Mouse (Mus musculus) adrenal gland, postnatal 10 days (tissue): ENCODE results near the gene Igsf9b. TPM values are rescaled to one million over a fixed set of nuclear protein-coding genes. Genes with fewer than 3 reads are reported as not detected.

ENCODE experiments used
- DNase-seq: peaks from one replicate; pipeline ENCODE4 v3.0.0; 2021; ENCODE audit warnings: mixed read lengths
- long read RNA-seq, 2 experiments: library from polyadenylated mRNA; stranded (forward); transcript quantifications; one replicate each; pipeline ENCODE4 v2.0.0; 2021
- total RNA-seq, 2 experiments: library from RNA; stranded (reverse); gene quantifications; 2 replicates each; pipeline ENCODE4 v1.2.3; 2021

The Igsf9b gene
- total RNA-seq = 1 to 10 TPM; 3.6 to 6.8 TPM
- long read RNA-seq, experiment 1, partial matches to known transcripts = 0 of 1 reads
- long read RNA-seq, experiment 1, other reads (novel, unspliced or antisense) = 1 of 1 reads
- long read RNA-seq, experiment 2 = 0 reads

DNA sequence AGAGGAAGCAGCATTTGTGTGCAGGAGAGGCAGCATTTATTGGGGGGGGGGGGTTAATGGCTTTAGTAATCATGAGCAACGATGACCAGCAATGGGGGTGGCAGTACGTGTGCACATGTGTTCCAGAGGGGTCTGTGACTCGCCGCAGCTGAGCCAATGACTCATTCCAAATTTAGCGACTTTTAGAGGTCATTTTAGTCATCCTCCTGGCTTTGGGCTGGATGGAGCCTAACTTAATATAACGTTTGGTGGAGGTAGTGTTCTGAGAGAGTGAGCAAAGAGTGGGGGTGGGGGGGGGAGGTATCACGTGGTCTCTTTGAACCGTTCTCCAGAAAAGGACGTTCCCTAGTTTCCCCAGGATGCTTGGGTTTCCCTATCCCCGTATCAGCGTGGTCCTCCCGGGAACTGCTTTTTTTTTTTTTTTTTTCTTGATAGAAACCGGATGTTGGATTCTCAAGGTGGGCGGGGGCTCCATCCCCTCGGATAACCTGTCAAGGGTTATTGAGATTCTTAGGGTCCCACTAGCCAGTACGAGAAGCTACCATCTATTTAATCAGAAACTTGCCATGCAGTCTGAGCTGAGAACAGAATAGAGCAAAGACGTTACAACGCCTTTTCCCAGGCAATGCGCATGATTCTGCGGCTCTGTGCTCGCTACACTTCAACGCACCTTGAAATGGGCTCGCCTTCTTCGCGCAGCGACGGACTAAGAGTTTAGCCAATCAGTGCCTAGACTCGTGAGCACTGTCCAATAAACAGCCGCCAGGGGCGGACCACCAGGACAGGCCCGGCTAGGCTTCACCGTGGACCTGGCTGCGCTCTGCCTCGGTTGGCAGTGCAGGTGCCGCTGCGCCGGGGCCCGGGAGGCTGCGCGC, at the start of gene Igsf9b:
Gene Igsf9b (plus strand): TSS at position 794 of the 875 bp plus-strand sequence.
- peak; percentile 93 for DNase-seq

DNA sequence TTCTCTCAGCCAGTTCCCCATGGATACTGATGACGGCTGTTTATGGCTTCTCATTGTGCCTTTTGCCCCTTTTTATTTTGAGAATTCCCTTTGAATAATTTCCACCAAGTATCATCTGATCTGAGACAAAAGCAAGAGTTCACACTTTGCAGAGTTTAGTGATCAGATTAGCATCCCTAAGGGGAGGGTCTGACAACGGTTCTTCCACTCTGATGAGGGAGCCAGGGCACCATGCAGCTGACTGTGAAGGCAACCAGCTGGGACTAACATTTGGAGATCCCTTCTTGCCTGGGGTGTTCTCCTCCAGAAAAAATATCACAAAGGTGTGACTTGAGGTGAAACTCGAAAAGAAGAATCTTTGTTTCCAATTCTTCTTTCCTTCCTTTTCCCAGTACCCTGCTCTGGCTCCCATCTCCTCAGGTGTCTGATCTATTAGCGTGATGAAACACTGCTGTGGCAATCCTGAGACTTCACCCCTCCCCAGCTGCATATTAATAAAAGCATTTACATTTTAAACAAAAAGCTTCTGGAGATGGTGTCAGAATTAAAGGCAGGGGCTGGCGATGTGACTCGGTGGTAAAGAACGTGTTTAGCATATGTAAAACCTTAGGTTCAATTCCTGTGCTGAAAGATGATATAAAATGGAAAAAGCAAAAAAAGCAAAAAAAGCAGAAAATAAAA, 46.8 kb upstream of the Igsf9b start:
- DNase-seq = no peak

DNA sequence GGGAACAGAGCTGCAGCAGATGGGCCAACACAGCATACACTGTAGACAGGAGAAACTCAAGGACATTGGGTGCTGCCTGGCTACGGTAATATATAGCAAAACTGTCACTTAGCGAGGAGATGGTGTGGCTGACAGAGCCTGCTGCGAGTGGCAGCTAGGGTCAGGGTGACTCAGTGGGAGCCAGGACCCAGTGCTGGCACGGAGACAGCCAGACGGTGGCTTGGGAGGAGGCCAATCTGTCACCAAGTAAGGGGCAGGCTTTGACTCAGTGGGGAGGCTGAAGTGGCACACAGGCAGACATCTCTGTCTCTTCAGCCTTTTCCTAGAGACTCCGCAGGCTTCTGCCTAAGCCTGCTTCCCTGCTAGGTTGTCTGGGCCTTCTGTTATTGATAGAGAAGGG, 42.5 kb upstream of the Igsf9b start:
- DNase-seq = peak; percentile 89

- no peak for DNase-seq
These were observed 38.5 kb upstream of the Igsf9b start for GRCm38 (mm10) chr9:27260378-27260947.

DNA sequence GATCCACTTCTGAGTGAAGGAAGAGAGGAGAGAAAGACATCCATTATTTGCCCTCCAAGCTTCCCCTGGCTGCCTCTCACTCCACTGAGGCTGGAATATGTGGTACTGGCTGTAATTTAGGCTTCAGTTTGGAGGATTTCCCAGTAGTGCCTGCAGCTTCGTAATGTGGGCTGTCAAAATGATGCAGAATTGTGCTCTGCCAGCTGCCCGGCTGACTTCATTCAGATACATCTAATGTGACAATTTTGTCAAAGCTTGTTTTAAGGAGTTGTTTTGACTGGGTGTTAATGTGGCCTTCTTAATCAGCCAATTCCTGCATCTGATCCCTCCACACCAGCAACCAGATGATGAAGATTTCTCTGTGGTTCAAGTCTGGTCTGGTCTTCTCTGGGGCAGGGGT, 37.1 kb upstream of the Igsf9b start:
- no peak for DNase-seq

- DNase-seq = no peak
These were observed 34.0 kb upstream of the Igsf9b start for GRCm38 (mm10) chr9:27265009-27265408.

- no peak for DNase-seq
These were observed 31.1 kb upstream of the Igsf9b start for GRCm38 (mm10) chr9:27267878-27268277.

DNA sequence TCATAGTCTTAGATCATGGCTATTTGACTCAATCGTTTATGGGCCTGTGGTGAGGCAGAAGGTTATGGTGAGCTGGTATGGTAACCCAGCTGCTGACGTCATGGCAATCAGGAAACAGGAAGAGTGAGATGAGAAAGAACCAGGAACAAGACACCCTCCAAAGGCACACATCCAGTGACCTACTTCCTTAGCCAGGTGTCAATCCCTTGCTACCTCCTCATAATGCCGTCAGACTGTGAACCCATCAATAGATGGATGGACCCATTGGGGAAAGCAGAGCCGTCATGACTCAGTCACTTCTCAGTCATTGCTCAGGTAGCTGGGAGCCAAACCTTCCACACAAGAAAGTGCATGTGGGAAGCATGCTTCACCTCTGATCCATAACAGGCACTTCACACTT, 30.5 kb upstream of the Igsf9b start:
- no peak for DNase-seq

DNA sequence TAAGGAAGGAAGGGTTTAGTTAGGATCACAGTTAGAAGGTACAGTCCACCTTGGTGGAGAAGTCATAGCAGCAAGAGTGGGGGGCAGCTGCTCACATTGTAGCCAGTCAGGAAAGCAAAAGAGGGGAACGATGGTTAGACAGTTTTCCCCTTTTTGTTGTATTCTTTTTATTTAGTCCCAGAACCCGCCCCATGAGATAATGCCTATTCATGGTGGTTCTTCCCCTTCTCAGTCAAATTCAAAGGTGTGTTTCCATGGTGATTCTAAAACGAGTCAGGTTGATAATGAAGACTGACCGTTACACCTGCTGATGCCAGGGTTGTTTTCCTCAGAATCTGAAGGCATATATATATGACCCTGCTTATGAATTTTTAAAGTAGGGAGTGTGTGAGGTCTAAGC, 29.7 kb upstream of the Igsf9b start:
- no peak for DNase-seq

- no peak for DNase-seq
These were observed 29.1 kb upstream of the Igsf9b start for GRCm38 (mm10) chr9:27269904-27270303.

GRCm38 (mm10) chr9:27271899-27272298, 27.1 kb upstream of the Igsf9b start:
- no peak for DNase-seq

DNA sequence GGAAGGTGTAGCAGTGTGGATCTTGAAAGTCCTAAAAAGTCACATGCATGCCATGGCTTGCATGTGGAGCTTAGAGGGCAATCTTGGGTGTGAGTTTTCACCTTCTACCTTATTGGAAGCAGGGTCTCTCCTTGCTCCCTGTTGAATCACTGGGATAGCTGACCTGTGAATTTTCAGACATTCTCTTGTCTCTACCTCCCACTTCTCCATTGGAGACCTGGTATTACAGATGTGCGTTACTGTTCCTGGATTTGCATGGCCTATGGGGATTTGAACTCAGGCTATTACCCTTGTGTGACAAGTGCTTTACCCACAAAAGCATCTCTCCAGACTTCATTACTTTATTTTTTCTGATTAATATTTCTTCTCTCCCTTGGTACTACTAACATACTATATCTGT, 26.1 kb upstream of the Igsf9b start:
- DNase-seq = no peak

DNA sequence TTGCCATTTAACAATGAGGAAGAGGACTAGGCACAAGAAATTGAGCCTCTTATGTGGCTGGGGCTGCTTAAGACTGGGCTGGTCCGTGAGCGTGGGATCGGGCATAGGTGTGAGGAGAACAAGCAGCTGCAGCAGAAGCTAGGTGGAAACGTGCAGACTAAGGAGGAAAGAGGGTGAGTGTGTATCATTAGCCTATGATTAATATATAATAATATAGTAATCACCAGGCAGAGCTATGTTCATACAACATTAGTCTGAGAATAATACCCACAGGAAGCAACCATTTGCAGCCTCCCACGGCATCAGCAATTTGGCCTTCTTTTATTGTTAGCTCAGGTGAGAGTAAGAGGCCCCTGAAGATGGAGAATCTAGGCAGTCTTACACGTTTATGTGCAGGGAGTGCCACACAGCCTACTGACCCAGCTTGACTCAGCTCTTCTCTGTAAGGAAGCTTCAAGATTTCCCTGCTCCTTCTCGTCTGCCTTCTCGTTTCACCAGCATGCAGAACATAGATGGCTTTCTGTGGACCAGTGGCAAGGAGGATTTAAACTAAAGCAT, 22.6 kb upstream of the Igsf9b start:
- DNase-seq = no peak

GRCm38 (mm10) chr9:27277401-27278087, 21.5 kb upstream of the Igsf9b start:
- DNase-seq = no peak

- no peak for DNase-seq
These were observed 20.0 kb upstream of the Igsf9b start for GRCm38 (mm10) chr9:27279041-27279440.

GRCm38 (mm10) chr9:27280976-27281375, 18.0 kb upstream of the Igsf9b start:
- peak; percentile 17 for DNase-seq

- DNase-seq = no peak
These were observed 13.2 kb upstream of the Igsf9b start for GRCm38 (mm10) chr9:27285719-27286249.

DNA sequence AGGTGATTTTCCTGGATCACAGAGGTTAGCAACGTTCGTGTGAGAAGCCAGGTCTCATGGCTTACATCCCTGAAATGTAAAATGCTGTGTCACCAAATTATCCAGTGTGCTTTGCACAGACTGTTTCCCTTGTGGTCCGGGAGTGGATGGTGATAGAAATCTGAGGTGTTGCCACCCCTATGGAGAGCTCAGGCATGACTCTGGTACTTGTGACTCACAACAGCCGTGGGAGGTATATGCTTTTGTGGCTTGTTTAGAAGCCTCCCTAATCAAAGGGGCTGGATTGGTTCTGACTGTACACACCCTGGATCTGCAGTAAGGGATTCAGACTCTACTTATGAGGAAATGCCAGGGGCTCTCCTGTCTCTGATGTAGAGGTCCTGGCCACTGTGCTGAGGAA, 12.7 kb upstream of the Igsf9b start:
- no peak for DNase-seq

- no peak for DNase-seq
These were observed 12.1 kb upstream of the Igsf9b start for GRCm38 (mm10) chr9:27286859-27287258.

- peak; percentile 80 for DNase-seq
These were observed 11.6 kb upstream of the Igsf9b start for GRCm38 (mm10) chr9:27287419-27287818.

DNA sequence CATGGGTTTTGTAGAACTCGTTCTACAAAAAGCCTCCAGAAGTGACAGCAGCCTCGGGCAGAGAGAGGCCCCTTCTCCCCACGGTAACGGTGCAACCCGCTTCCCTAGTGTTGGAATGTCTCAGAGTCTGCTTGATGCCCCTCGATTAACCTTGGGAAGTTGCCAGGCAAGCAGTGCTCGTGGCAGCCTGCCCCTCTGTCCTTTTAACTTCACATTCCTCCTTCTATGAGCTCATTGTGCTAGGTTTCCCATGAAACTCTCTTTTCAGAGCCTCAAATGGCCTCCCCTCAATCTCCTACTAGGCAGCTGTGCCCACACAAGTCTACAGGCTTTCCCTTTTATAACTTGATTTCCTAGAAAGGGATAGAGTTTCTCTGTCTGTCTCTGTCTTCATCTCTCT, 10.6 kb upstream of the Igsf9b start:
- DNase-seq = peak; percentile 53
